8 mouse cellular contexts compared by ENCODE assay signal in the genomic region with DNA sequence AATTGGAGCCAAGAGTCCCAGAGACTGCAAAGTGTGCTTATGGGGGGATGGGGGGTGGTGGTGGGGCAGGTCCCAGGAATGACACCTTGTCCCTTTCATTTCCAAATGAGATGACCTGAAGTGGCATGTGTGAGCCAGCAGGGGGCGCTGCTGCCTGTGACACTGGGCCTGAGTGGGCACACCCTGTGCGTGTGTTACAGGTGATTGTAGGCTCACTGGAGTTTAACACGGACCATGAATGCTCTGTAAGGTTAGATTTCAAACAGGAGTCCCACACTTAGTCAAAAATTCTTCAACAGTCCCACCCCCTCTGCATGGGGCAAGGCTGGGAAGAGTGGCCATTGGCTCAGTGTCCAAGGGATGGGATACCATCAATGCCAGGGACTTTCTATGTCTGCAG. TPM values are rescaled to one million over a fixed set of nuclear protein-coding genes. Genes with fewer than 3 reads are reported as not detected.
DNase-seq lines count a peak whose midpoint lies in the region; ATAC-seq and TF ChIP-seq lines count a peak whose summit lies in the region.

No protein-coding gene starts in this region.

- WGBS in kidney, embryonic 16.5 days, result 9% methylated on average over 3 of the region's 3 CpGs

- no peak overlapping the region for H3K4me2 ChIP-seq in kidney, embryonic 16.5 days (replicated peaks; ENCODE audit: low read depth, low read length)

- TF ChIP-seq CTCF in ES-Bruce4 (IDR thresholded peaks at IDR 0.05; ENCODE audit: low read depth, low read length), result peak; percentile 99

- no peaks in the 10 kb centered on the region for H3K27me3 ChIP-seq in kidney, embryonic 16.5 days (ENCODE audit: insufficient read depth, low read length)
- no peaks in the 10 kb centered on the region for H3K27me3 ChIP-seq in ES-Bruce4 (ENCODE audit: control insufficient read depth, insufficient read depth, low read length, poor library complexity, severe bottlenecking)

- H3K4me1 ChIP-seq in kidney, embryonic 16.5 days (ENCODE audit: insufficient read depth, low read length), result peaks cover 42% of the 10 kb centered on the region
- peaks cover 12% of the 10 kb centered on the region for H3K4me1 ChIP-seq in ES-Bruce4 (ENCODE audit: control insufficient read depth, insufficient read depth, low read length)

- H3K36me3 ChIP-seq in kidney, embryonic 16.5 days (ENCODE audit: insufficient read depth, low read length), result no peaks in the 10 kb centered on the region
- H3K36me3 ChIP-seq in ES-Bruce4 (ENCODE audit: control insufficient read depth, insufficient read depth, low read length, poor library complexity, severe bottlenecking), result no peaks in the 10 kb centered on the region

- ATAC-seq in kidney, embryonic 16.5 days (ENCODE audit: low FRiP score, low TSS enrichment), result no peak
- 0 out of 2 replicates have a peak, but pooled peaks have one; percentile 8 for ATAC-seq in granulocyte monocyte progenitor cell, adult 5-6 weeks (replicated peaks; ENCODE audit: poor library complexity, severe bottlenecking)

- H3K9ac ChIP-seq in kidney, embryonic 16.5 days (replicated peaks; ENCODE audit: low read length), result no peak overlapping the region
- no peak overlapping the region for H3K9ac ChIP-seq in ES-Bruce4 (ENCODE audit: low read depth, poor library complexity, severe bottlenecking)

- peak; percentile 57 for DNase-seq in kidney, adult 9 months
- peak; percentile 72 for DNase-seq in brain, adult 2 months (ENCODE audit: low read depth, low spot score)
- DNase-seq in lung, postnatal 4 days, result peak; percentile 73 to 81
- DNase-seq in thymus, postnatal 36 days, result peak; percentile 55 to 62
- DNase-seq in left cerebral cortex, postnatal 36 days (ENCODE audit: low spot score in 2 of 2), result no peak

- TF ChIP-seq POLR2A in ES-Bruce4 (IDR thresholded peaks at IDR 0.05; ENCODE audit: insufficient read depth, low read length), result no peak

- no peak overlapping the region for H3K27ac ChIP-seq in kidney, embryonic 16.5 days (ENCODE audit: low read length)
- H3K27ac ChIP-seq in ES-Bruce4 (ENCODE audit: insufficient read depth, low read length), result no peak overlapping the region

- intact Hi-C loops in left cerebral cortex, postnatal 36 days (cut with DNase I), result loop anchor here (2.0 kb wide), 1 partner anchor 37 kb away; no protein-coding TSS in a partner anchor

- H3K4me3 ChIP-seq in kidney, embryonic 16.5 days (ENCODE audit: low read length), result no peak overlapping the region
- H3K4me3 ChIP-seq in ES-Bruce4 (ENCODE audit: low read depth, low read length), result no peak overlapping the region

- no peaks in the 10 kb centered on the region for H3K9me3 ChIP-seq in kidney, embryonic 16.5 days (ENCODE audit: low read length)
- no peaks in the 10 kb centered on the region for H3K9me3 ChIP-seq in ES-Bruce4 (replicated peaks; ENCODE audit: control insufficient read depth, insufficient read depth, low read length, poor library complexity, severe bottlenecking)

- TF ChIP-seq EP300 in ES-Bruce4 (IDR thresholded peaks at IDR 0.05; ENCODE audit: insufficient read depth, low read depth, low read length), result peak; percentile 71; the same call in 1 of the 2 replicates

RNA-seq across cellular contexts. Expression of a gene that starts 16.7 kb away (rescaled TPM):
- 6.0 and 6.2 TPM in 2 replicates for polyA plus RNA-seq in kidney, embryonic 16.5 days (2015; fragmentation: Nextera tagmentation; extraction: Ambion mirVana)
- polyA plus RNA-seq in ES-Bruce4 (2011; ENCODE audit: insufficient read depth, insufficient read length, low read depth, missing spikeins), result 30.3 and 32.5 TPM in 2 replicates
- total RNA-seq in granulocyte monocyte progenitor cell, adult 5-6 weeks (2014; fragmentation: Nextera tagmentation), result 9.7 and 13.0 TPM in 2 replicates
- 3.4 and 4.0 TPM in 2 replicates for total RNA-seq in granulocyte monocyte progenitor cell, adult 5-6 weeks (2017)
- 10 to 100 TPM; 68.0 to 74.4 TPM for total RNA-seq in left cerebral cortex, postnatal 36 days (2021)

Comparison
In these comparisons a context has a peak if more than half of its experiments do, and no peak if none do; other contexts are left out.
1. DNase-seq: peak in kidney, adult 9 months (single experiment), brain, adult 2 months (single experiment), lung, postnatal 4 days (2 of 2) and thymus, postnatal 36 days (2 of 2); none in left cerebral cortex, postnatal 36 days (0 of 2).
2. RNA of a gene that starts 16.7 kb away (total RNA-seq): 68.0 to 74.4 TPM in left cerebral cortex, postnatal 36 days; 3.4 to 13.0 TPM in granulocyte monocyte progenitor cell, adult 5-6 weeks; every median in the first group is over 4 times any median in the second.